Mouse (Mus musculus): Measurements from ENCODE around the gene Tmod4. TPM values are rescaled to one million over a fixed set of nuclear protein-coding genes. Genes with fewer than 3 reads are reported as not detected.
A peak's percentile ranks its signal among the peaks of the same experiment; 100 is the strongest.
"Not testable (repeated sequence)": the region's sequence is repeated elsewhere in the genome, so short reads cannot be mapped to it uniquely, and the experiment has no call there.

Tmod4 gene
- polyA plus RNA-seq, 1 experiment from 2014 or later: 1.0 TPM

DNA sequence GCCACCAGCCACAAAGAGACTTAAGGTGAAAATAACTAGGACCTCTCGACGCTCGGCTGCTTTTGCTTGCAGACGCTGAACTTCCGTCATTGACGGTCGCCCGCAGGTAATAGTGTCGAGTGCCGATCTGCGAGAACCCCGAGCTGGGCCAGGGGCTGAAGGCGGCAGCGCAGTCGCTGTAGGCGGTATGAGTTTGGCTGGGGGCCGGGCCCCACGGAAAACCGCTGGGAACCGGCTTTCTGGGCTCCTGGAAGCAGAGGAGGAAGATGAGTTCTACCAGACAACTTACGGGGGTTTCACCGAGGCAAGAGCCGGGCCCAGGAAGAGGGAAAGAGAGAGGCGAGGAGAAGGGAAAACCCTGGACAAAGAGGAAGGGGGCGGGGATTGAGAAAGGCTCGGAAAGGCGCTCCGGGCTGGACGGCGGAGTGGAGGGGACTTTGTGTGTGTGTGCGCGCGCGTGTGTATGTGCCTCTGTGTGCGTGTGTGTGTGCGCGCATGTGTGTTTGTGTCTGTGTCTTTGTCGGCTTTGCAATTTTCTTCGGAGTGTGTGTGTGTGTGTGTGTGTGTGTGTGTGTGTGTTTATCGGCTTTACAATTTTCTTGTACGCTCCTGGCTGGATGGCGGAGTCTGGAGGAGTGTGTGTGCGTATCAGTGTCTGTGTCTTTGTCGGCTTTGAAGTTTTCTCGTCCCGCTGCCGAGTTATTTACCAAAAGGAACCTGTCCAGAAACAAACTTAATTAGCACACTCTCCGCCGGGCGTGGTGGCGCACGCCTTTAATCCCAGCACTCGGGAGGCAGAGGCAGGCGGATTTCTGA is 13.2 kb upstream of the Tmod4 start, which contains the start of gene Vps72:
Gene Vps72 (plus strand): TSS at position 112 of the 816 bp plus-strand sequence.
- H3K36me3 ChIP-seq (ENCODE audit: control insufficient read depth, insufficient read depth, low read length): peaks cover 10% of the 10 kb centered on the region
- peak within 1 kb of the TSS; percentile 64 for H3K4me3 ChIP-seq (ENCODE audit: low read depth, low read length)
- peak; percentile 54; the same call in 1 of the 2 replicates for ATAC-seq (ENCODE audit: insufficient read depth, low FRiP score, low TSS enrichment)
- peak within 1 kb of the TSS; percentile 85 for H3K9ac ChIP-seq (ENCODE audit: low read length)
- H3K4me1 ChIP-seq (ENCODE audit: control insufficient read depth, insufficient read depth, low read length): peaks cover 5% of the 10 kb centered on the region; the same call in 1 of the 2 replicates
- DNase-seq (ENCODE audit: low spot score): peak; percentile 93
- no peaks in the 10 kb centered on the region for H3K9me3 ChIP-seq (ENCODE audit: control insufficient read depth, low read length)
- 1% methylated on average over 54 of the region's 54 CpGs for WGBS
- H3K27ac ChIP-seq (ENCODE audit: low read depth, low read length): peak within 1 kb of the TSS; percentile 93
- no peaks in the 10 kb centered on the region for H3K27me3 ChIP-seq (ENCODE audit: control insufficient read depth, insufficient read depth, low read length)
- H3K4me2 ChIP-seq (ENCODE audit: low read depth): peak within 1 kb of the TSS; percentile 38

DNA sequence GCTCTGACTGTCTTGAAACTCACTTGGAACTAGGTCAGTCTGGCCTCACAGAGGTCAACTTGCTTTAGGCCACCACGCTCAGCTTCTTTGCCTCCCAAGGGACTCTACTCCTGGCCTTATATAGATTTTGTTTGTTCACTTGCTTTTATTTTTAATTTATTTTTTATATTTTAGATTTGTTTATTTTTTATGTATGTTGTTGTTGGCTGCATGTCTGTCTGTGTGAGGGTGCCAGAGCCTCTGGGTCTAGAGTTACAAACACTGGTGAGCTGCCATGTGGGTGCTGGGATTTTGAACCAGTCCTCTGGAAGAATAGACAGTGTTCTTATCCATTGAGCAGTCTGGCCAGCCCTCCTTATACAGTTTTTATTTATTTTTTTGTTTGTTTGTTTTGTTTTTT is 11.5 kb upstream of the Tmod4 start:
- H3K4me3 ChIP-seq (ENCODE audit: low read depth, low read length): no peak overlapping the region
- H3K36me3 ChIP-seq (ENCODE audit: control insufficient read depth, insufficient read depth, low read length): peaks cover 13% of the 10 kb centered on the region
- H3K4me2 ChIP-seq (ENCODE audit: low read depth): no peak overlapping the region
- H3K9me3 ChIP-seq (ENCODE audit: control insufficient read depth, low read length): no peaks in the 10 kb centered on the region
- WGBS: 74% methylated on average over 1 of the region's 1 CpGs
- no peak for DNase-seq (ENCODE audit: low spot score)
- H3K9ac ChIP-seq (ENCODE audit: low read length): no peak overlapping the region
- ATAC-seq (ENCODE audit: insufficient read depth, low FRiP score, low TSS enrichment): no peak
- no peaks in the 10 kb centered on the region for H3K27me3 ChIP-seq (ENCODE audit: control insufficient read depth, insufficient read depth, low read length)
- H3K4me1 ChIP-seq (ENCODE audit: control insufficient read depth, insufficient read depth, low read length): peaks cover 5% of the 10 kb centered on the region; the same call in 1 of the 2 replicates
- H3K27ac ChIP-seq (ENCODE audit: low read depth, low read length): no peak overlapping the region

DNA sequence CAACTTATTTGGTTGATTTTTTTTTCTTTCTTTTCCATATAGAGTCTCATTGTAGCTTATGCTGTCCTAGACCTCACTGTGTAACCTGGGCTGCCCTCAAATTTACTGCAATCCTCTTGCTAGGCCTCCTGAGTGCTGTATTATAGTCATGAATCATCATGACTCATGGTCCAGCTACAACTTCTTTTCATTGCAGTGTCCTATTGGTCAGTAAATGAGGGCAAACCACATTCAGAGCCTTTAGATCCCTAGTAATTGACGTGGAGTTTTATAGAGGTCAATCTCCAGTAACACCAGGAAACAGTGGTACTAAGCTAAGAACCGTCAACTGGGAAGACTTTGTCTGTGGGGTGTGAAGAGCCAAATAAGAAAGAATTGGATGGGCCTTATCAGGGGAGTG is 6.5 kb upstream of the Tmod4 start:
- DNase-seq (ENCODE audit: low spot score) (no peak), ATAC-seq (ENCODE audit: insufficient read depth, low FRiP score, low TSS enrichment) (no peak)
- Histone ChIP-seq H3K4me3 (ENCODE audit: low read depth, low read length) (no peak overlapping the region), H3K4me2 (ENCODE audit: low read depth) (no peak overlapping the region), H3K27ac (ENCODE audit: low read depth, low read length) (no peak overlapping the region), H3K36me3 (ENCODE audit: control insufficient read depth, insufficient read depth, low read length) (peaks cover 34% of the 10 kb centered on the region), H3K4me1 (ENCODE audit: control insufficient read depth, insufficient read depth, low read length) (no peaks in the 10 kb centered on the region), H3K9me3 (ENCODE audit: control insufficient read depth, low read length) (no peaks in the 10 kb centered on the region), H3K9ac (ENCODE audit: low read length) (no peak overlapping the region), H3K27me3 (ENCODE audit: control insufficient read depth, insufficient read depth, low read length) (no peaks in the 10 kb centered on the region)
- WGBS: 67% methylated on average over 2 of the region's 2 CpGs

DNA sequence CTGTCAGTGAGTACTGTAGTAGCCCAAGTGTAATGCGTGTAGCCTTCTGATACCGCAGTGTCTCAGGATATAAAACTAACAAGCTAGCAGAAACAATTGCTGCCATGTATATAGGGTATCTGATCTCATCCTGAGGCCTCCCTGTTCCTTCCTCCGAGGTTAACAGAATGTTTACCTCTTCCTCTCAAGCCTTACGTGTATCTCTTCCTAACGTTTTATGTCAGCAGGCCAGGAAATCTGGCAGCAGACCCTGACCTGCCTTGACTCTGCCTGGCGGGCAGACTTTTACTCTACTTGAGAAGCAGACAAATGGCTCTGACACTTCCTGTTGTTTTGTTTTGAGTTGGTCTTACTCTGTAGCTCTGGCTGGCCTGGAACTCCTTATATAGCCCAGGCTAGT is 2.7 kb upstream of the Tmod4 start:
- Histone ChIP-seq H3K4me2 (ENCODE audit: low read depth) (no peak overlapping the region), H3K27me3 (ENCODE audit: control insufficient read depth, insufficient read depth, low read length) (no peaks in the 10 kb centered on the region), H3K4me3 (ENCODE audit: low read depth, low read length) (no peak overlapping the region), H3K27ac (ENCODE audit: low read depth, low read length) (no peak overlapping the region), H3K9me3 (ENCODE audit: control insufficient read depth, low read length) (no peaks in the 10 kb centered on the region), H3K36me3 (ENCODE audit: control insufficient read depth, insufficient read depth, low read length) (peaks cover 25% of the 10 kb centered on the region), H3K9ac (ENCODE audit: low read length) (no peak overlapping the region), H3K4me1 (ENCODE audit: control insufficient read depth, insufficient read depth, low read length) (no peaks in the 10 kb centered on the region)
- WGBS: 76% methylated on average over 6 of the region's 6 CpGs
- no peak for DNase-seq (ENCODE audit: low spot score)
- no peak for ATAC-seq (ENCODE audit: insufficient read depth, low FRiP score, low TSS enrichment)

DNA sequence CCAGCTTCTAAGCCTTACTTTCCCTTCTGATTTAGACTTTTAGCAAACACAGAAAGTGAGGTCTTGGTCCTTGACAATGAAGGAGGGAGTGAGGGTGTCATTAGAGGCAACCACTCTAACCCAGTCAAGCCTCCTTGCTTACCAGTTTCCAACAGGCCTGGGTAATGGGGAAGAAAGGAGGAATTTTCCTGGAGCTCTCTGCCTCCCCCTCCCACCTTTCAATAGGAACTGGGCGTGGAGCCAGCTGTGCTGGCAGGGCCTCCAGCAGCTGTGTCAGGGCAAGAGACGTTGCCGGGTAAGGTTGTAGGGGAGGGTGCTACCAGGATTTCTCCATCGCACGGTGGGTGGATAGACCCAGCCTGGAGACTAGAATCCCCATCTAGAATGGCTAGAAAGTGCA is 696 bp downstream of the Tmod4 start:
- Histone ChIP-seq H3K9me3 (ENCODE audit: control insufficient read depth, low read length) (no peaks in the 10 kb centered on the region), H3K4me2 (ENCODE audit: low read depth) (no peak overlapping the region), H3K27me3 (ENCODE audit: control insufficient read depth, insufficient read depth, low read length) (no peaks in the 10 kb centered on the region), H3K4me1 (ENCODE audit: control insufficient read depth, insufficient read depth, low read length) (peaks cover 7% of the 10 kb centered on the region), H3K9ac (ENCODE audit: low read length) (no peak overlapping the region), H3K4me3 (ENCODE audit: low read depth, low read length) (no peak overlapping the region), H3K27ac (ENCODE audit: low read depth, low read length) (no peak overlapping the region), H3K36me3 (ENCODE audit: control insufficient read depth, insufficient read depth, low read length) (peaks cover 10% of the 10 kb centered on the region)
- 49% methylated on average over 5 of the region's 5 CpGs for WGBS
- ATAC-seq (ENCODE audit: insufficient read depth, low FRiP score, low TSS enrichment): no peak
- DNase-seq (ENCODE audit: low spot score): no peak

DNA sequence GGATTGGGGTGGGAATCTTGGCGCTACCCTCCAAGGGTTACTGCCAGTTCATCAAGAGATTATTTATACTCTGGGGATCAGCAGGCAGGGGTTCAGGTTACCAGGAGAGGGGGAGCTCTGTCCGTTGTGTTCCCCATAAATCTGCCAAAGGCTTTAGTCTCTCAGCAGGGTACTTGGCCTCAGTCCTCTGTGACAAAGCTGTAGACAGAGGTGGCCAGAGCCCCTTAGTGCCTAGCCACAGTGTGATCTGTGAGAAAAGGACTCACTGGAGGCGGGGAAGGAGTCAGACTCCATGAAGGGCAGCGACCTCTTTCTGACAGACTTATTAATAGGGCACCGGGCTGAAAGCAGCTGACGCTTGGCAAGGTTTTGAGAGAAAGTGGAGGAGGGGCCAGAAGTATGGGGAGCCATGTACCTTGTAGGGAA is 5.0 kb downstream of the Tmod4 start:
- Histone ChIP-seq H3K4me1 (ENCODE audit: control insufficient read depth, insufficient read depth, low read length) (peaks cover 9% of the 10 kb centered on the region), H3K9ac (ENCODE audit: low read length) (peak overlapping the region; percentile 18; the same call in 1 of the 2 replicates), H3K36me3 (ENCODE audit: control insufficient read depth, insufficient read depth, low read length) (no peaks in the 10 kb centered on the region), H3K4me2 (ENCODE audit: low read depth) (no peak overlapping the region; the same call in 1 of the 2 replicates), H3K4me3 (ENCODE audit: low read depth, low read length) (no peak overlapping the region), H3K27me3 (ENCODE audit: control insufficient read depth, insufficient read depth, low read length) (no peaks in the 10 kb centered on the region), H3K9me3 (ENCODE audit: control insufficient read depth, low read length) (no peaks in the 10 kb centered on the region), H3K27ac (ENCODE audit: low read depth, low read length) (peak overlapping the region; percentile 56)
- ATAC-seq (ENCODE audit: insufficient read depth, low FRiP score, low TSS enrichment) (no peak; the same call in 1 of the 2 replicates), DNase-seq (ENCODE audit: low spot score) (no peak)
- WGBS: 7% methylated on average over 6 of the region's 6 CpGs

DNA sequence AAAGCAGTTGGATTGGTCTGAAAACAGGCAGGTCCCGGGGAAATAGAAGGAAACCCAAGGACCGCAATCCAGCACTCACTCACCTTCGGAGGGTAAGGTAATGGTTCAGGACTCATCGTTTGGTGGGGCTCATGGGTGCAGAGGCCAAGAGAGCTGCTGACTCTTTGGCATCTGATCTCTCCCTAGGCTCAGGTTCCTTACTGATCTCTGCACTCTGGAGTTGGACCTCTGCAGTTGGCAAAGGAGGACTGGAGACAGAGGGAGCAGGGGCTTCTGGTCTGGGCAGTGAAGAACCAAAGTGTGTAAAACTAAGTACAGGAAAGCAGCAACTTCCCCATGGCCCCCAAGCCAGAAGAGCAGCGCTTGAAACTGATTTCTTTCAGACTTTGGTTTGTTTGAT is 5.8 kb downstream of the Tmod4 start:
- no peaks in the 10 kb centered on the region for H3K36me3 ChIP-seq (ENCODE audit: control insufficient read depth, insufficient read depth, low read length)
- H3K9me3 ChIP-seq (ENCODE audit: control insufficient read depth, low read length): no peaks in the 10 kb centered on the region
- peaks cover 12% of the 10 kb centered on the region for H3K4me1 ChIP-seq (ENCODE audit: control insufficient read depth, insufficient read depth, low read length)
- DNase-seq (ENCODE audit: low spot score) (no peak), ATAC-seq (ENCODE audit: insufficient read depth, low FRiP score, low TSS enrichment) (no peak)
- H3K4me2 ChIP-seq (ENCODE audit: low read depth): no peak overlapping the region
- H3K27ac ChIP-seq (ENCODE audit: low read depth, low read length): no peak overlapping the region
- H3K4me3 ChIP-seq (ENCODE audit: low read depth, low read length): no peak overlapping the region
- no peaks in the 10 kb centered on the region for H3K27me3 ChIP-seq (ENCODE audit: control insufficient read depth, insufficient read depth, low read length)
- no peak overlapping the region for H3K9ac ChIP-seq (ENCODE audit: low read length)
- WGBS: 85% methylated on average over 5 of the region's 5 CpGs

DNA sequence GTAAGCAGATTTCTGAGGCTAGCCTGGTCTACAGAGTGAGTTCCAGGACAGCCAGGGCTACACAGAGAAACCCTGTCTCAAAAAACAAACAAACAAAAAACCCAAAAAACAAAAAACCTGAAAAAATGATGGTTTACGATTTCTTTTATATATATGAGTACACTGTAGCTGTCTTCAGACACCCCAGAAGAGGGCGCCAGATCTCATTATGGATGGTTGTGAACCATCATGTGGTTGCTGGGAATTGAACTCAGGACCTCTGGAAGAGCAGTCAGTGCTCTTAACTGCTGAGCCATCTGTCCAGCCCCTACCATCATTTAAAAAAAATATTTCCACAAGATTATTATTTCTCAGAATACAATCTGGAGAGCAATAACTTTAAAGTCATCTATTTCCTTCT is 8.1 kb downstream of the Tmod4 start:
- ATAC-seq (ENCODE audit: insufficient read depth, low FRiP score, low TSS enrichment); H3K4me3 ChIP-seq (ENCODE audit: low read depth, low read length); H3K27ac ChIP-seq (ENCODE audit: low read depth, low read length); DNase-seq (ENCODE audit: low spot score); H3K9ac ChIP-seq (ENCODE audit: low read length); H3K36me3 ChIP-seq (ENCODE audit: control insufficient read depth, insufficient read depth, low read length); H3K4me2 ChIP-seq (ENCODE audit: low read depth); H3K27me3 ChIP-seq (ENCODE audit: control insufficient read depth, insufficient read depth, low read length); H3K9me3 ChIP-seq (ENCODE audit: control insufficient read depth, low read length): not testable (repeated sequence)
- WGBS: 82% methylated on average over 2 of the region's 2 CpGs
- peaks cover 12% of the 10 kb centered on the region for H3K4me1 ChIP-seq (ENCODE audit: control insufficient read depth, insufficient read depth, low read length)

DNA sequence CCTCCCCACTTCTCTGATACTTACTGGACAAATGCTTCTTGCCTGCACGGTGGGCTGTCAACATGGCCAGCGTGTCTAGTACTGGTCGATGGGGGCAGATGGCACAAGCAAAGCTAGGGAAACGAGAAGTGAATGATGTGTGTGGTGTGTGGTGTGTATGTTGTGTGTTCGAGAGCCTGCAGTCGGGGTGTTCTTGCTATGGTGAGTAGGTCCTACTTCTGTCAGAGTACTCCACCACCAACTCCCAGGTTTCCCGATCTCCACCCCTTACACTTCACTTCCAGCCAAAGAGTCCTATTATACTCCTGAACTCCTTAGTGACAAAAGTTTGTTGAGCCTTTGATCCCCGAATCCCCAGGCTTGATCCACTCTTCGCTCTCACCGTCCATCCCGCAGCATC is 8.9 kb downstream of the Tmod4 start:
- H3K4me3 ChIP-seq (ENCODE audit: low read depth, low read length): peak overlapping the region; percentile 60
- H3K27ac ChIP-seq (ENCODE audit: low read depth, low read length): no peak overlapping the region
- peak overlapping the region; percentile 73 for H3K9ac ChIP-seq (ENCODE audit: low read length)
- peaks cover 12% of the 10 kb centered on the region for H3K4me1 ChIP-seq (ENCODE audit: control insufficient read depth, insufficient read depth, low read length)
- H3K4me2 ChIP-seq (ENCODE audit: low read depth): peak overlapping the region; percentile 66
- no peaks in the 10 kb centered on the region for H3K9me3 ChIP-seq (ENCODE audit: control insufficient read depth, low read length)
- ATAC-seq (ENCODE audit: insufficient read depth, low FRiP score, low TSS enrichment) (peak; percentile 11; the same call in 1 of the 2 replicates), DNase-seq (ENCODE audit: low spot score) (no peak)
- H3K27me3 ChIP-seq (ENCODE audit: control insufficient read depth, insufficient read depth, low read length): no peaks in the 10 kb centered on the region
- WGBS: 62% methylated on average over 11 of the region's 11 CpGs
- no peaks in the 10 kb centered on the region for H3K36me3 ChIP-seq (ENCODE audit: control insufficient read depth, insufficient read depth, low read length)

Measured in neural tube, embryonic 11.5 days (tissue).